Mouse (Mus musculus): ENCODE data around the gene Kctd7.
A peak's percentile ranks its signal among the peaks of the same experiment; 100 is the strongest.

The Kctd7 gene

GRCm38 (mm10) chr5:130143977-130144333, 706 bp upstream of the Kctd7 start:
- peak; percentile 81 for DNase-seq (ENCODE audit: low spot score)

GRCm38 (mm10) chr5:130145961-130146360, 1.3 kb downstream of the Kctd7 start:
- no peak for DNase-seq (ENCODE audit: low spot score)

GRCm38 (mm10) chr5:130149726-130150310, 5.2 kb downstream of the Kctd7 start:
- DNase-seq (ENCODE audit: low spot score), result no peak

- no peak for DNase-seq (ENCODE audit: low spot score)
Measured at GRCm38 (mm10) chr5:130154286-130154685, 9.6 kb downstream of the Kctd7 start.

GRCm38 (mm10) chr5:130158545-130158944, 13.9 kb downstream of the Kctd7 start:
- no peak for DNase-seq (ENCODE audit: low spot score)

- no peak for DNase-seq (ENCODE audit: low spot score)
Measured at GRCm38 (mm10) chr5:130159761-130160201, 15.1 kb downstream of the Kctd7 start.

- peak; percentile 82 for DNase-seq (ENCODE audit: low spot score)
Measured at GRCm38 (mm10) chr5:130163670-130164069, 19.0 kb downstream of the Kctd7 start.

GRCm38 (mm10) chr5:130165213-130165612, 20.6 kb downstream of the Kctd7 start:
- DNase-seq (ENCODE audit: low spot score), result no peak

DNA sequence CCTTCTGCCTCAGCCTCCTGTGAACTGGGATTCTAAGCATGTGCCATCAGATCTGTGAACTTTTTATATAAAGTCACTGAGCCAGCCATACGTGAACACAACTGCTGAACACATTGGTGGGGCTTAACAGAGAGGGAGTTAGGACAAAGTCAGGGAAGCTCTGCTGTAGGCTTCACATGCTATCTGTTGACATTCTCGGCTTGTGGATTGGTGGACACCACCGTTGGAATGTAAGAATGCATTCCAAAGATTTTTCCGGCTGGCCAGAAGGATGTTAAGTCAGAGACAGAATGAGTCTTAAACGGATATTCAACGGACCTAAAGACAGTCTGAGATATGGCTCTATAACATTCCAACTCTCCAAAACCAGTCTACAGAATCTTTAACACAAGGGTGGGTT, 24.4 kb downstream of the Kctd7 start:
- DNase-seq (ENCODE audit: low spot score), result no peak

GRCm38 (mm10) chr5:130170666-130171422, 26.2 kb downstream of the Kctd7 start:
- no peak for DNase-seq (ENCODE audit: low spot score)

- peak; percentile 92 for DNase-seq (ENCODE audit: low spot score)
Measured at GRCm38 (mm10) chr5:130171423-130171954, 26.8 kb downstream of the Kctd7 start, which contains the start of gene Rabgef1. Rabgef1 (plus strand) TSS chr5:130171798.

GRCm38 (mm10) chr5:130171956-130172601, 27.4 kb downstream of the Kctd7 start:
- peak; percentile 38 for DNase-seq (ENCODE audit: low spot score)

- DNase-seq (ENCODE audit: low spot score), result no peak
Measured at GRCm38 (mm10) chr5:130173012-130173411, 28.4 kb downstream of the Kctd7 start.

GRCm38 (mm10) chr5:130177871-130178270, 33.2 kb downstream of the Kctd7 start:
- no peak for DNase-seq (ENCODE audit: low spot score)

DNA sequence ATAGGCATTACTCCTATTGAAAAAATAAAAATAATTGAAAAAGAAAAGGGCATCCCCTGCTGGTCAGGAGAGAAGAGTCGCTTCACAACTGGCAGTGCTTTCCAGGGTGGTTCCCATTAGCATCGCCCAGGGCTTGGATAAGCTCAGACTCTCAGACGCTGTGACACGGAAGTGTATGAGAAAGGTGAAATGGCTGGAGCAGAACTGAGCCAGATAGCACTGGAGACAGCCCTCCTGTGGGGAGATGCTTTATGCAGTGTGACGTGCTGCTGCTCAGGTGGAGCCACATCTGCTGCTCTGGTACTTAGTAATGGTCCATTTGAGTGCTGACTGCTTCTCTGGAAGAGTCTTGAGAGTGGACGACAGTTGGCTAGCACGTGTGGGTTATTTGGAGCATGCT, 35.7 kb downstream of the Kctd7 start:
- DNase-seq (ENCODE audit: low spot score), result no peak

DNA sequence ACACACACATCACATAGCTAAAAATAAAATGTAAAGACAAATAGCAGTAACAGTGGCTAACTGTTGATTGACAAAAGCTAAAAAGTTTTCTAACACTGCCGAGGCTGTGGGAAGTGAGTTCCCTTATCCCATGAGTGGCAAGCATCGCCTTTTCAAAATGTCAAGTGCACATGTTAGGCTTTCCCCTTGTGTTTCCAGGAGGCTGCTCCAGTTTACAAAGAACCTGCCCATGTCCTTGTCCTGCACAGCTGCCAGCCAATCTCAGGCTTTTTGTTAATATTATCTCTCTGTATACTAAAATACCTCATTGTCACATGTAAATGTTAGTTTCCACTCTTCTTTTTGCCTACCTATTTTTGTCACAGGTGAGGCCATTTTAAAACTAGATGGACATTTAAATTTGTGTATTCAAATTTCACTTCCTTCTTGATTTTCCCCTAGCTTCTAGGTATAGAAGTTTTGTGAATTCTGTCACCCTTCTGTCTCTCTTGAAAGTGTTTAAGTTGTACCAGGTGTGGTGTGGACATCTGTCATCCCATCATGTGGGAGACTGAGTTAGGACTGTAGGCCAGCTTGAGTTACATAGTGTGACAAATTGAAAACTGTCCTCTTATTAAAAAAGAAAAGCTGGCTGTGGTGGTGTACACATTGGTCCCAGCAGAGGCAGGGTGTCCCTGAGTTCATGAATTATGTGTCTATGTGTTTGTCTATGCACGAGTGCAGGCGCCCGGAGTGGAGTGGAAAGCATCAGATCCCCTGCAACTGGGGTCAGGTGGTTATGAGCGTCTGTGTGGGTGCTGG, 37.3 kb downstream of the Kctd7 start:
- no peak for DNase-seq (ENCODE audit: low spot score)

DNA sequence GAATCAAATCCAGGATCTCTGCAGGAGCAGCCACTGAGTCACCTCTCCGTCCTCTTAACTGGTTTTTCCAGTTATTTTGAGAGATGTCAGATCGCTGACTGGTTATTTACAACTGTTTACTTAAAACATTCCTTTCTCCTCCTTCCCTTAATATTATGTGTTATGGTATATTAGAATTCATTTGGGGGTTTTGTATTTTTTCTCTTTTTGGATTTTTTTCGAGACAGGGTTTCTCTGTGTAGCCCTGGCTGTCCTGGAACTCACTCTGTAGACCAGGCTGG, 37.8 kb downstream of the Kctd7 start:
- DNase-seq (ENCODE audit: low spot score), result no peak

- DNase-seq (ENCODE audit: low spot score), result no peak
Measured at GRCm38 (mm10) chr5:130184193-130184856, 39.7 kb downstream of the Kctd7 start.

DNA sequence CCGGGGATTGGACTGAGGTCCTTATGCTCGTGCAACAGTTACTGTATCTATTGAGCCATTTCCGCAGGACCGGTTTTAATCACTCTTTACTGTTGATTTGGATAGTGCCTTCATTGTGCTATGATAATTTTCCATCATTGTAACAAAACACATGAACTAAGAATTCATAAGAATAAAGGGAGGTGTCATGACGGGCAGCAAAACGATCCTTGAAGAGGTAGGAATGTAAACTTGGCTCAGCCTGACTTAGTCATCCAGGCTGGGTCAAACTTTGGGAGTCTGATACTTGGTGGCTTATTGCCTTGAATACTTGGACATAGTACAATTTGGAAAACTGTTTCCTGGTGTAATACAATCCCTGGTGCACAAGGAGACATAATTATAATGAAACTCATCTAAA, 40.7 kb downstream of the Kctd7 start:
- DNase-seq (ENCODE audit: low spot score), result no peak

DNA sequence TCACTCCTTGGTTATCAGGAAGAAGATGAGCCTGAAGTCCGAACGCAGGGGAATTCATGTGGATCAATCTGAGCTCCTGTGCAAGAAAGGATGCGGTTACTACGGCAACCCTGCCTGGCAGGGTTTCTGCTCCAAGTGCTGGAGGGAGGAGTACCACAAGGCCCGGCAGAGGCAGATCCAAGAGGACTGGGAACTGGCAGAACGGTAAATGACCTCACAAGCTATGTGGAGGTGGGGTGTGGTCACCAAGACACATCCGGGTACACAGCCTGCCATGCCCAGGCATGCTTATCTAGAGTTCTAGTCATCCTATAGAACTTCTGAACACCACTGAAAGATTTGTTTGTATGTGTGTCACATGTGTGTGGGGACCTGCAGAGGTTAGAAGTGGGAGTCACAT, 42.7 kb downstream of the Kctd7 start:
- no peak for DNase-seq (ENCODE audit: low spot score)

- DNase-seq (ENCODE audit: low spot score), result no peak
Measured at GRCm38 (mm10) chr5:130190909-130191308, 46.2 kb downstream of the Kctd7 start.

- DNase-seq (ENCODE audit: low spot score), result no peak
Measured at GRCm38 (mm10) chr5:130191865-130192264, 47.2 kb downstream of the Kctd7 start.

Measured in layer of hippocampus, adult 11-12 months (tissue).